Mouse (Mus musculus) liver, embryonic 14.5 days (tissue): ENCODE data around the gene Dpm1. TPM values are rescaled to one million over a fixed set of nuclear protein-coding genes. Genes with fewer than 3 reads are reported as not detected.
A peak's percentile ranks its signal among the peaks of the same experiment; 100 is the strongest.

ENCODE experiments used
- ATAC-seq: fragments of 200-750 bp; cut with Nextera tagmentation; 2 replicates; pipeline ENCODE4 v1.8.0; 2017; ENCODE audit warnings: moderate number of reproducible peaks, mild to moderate bottlenecking, moderate library complexity; ENCODE audit not compliant: insufficient read depth
- DNase-seq, 3 experiments: peaks; one replicate each; pipeline ENCODE4 v3.0.0-alpha.2; 2012 to 2013; ENCODE audit warnings: low read depth in 3 of 3, low spot score in 3 of 3
- H3K27ac ChIP-seq: fragments of 300-500 bp; sonication (generic); 2 replicates; pipeline ENCODE4 v1.5.1; 2014; ENCODE audit warnings: moderate library complexity, mild to moderate bottlenecking, control low read depth, inconsistent platforms
- H3K27me3 ChIP-seq: fragments of 300-500 bp; sonication (generic); 2 replicates; pipeline ENCODE4 v1.6.1; 2014; ENCODE audit warnings: mild to moderate bottlenecking, low read length, moderate library complexity; ENCODE audit not compliant: control insufficient read depth, insufficient read depth
- H3K36me3 ChIP-seq: fragments of 300-500 bp; sonication (generic); replicated peaks from 2 replicates; pipeline ENCODE4 v1.6.1; 2014; ENCODE audit warnings: low read depth; ENCODE audit not compliant: control insufficient read depth, insufficient read depth
- H3K4me1 ChIP-seq, 2 experiments: fragments of 200-500 bp in 1 of 2; fragments of 300-500 bp in 1 of 2; sonication (generic) in 1 of 2; replicated peaks; 2 replicates each; pipeline ENCODE4 v1.6.1; 2012 to 2014; ENCODE audit warnings: antibody characterized with exemption in 1 of 2, inconsistent platforms in 1 of 2, low read length in 1 of 2; ENCODE audit not compliant: control insufficient read depth in 2 of 2, insufficient read depth in 2 of 2
- H3K4me2 ChIP-seq: fragments of 300-500 bp; sonication (generic); 2 replicates; pipeline ENCODE4 v1.6.1; 2014; ENCODE audit warnings: low read depth, mild to moderate bottlenecking, control low read depth, moderate library complexity
- H3K4me3 ChIP-seq, 2 experiments: fragments of 200-500 bp in 1 of 2; fragments of 300-500 bp in 1 of 2; sonication (generic) in 1 of 2; 2 replicates each; pipeline ENCODE4 v1.5.1; 2012 to 2014; ENCODE audit warnings: low read depth in 2 of 2, low read length in 2 of 2, mild to moderate bottlenecking in 2 of 2, control low read depth in 1 of 2, inconsistent platforms in 1 of 2, moderate library complexity in 1 of 2; ENCODE audit not compliant: insufficient read depth in 1 of 2
- H3K9ac ChIP-seq: fragments of 300-500 bp; sonication (generic); replicated peaks from 2 replicates; pipeline ENCODE4 v1.6.1; 2014; ENCODE audit warnings: mild to moderate bottlenecking, control low read depth, moderate library complexity
- H3K9me3 ChIP-seq: fragments of 300-500 bp; sonication (generic); 2 replicates; pipeline ENCODE4 v1.6.1; 2016; ENCODE audit warnings: low read length, mixed read lengths; ENCODE audit not compliant: control insufficient read depth
- CTCF ChIP-seq: IDR thresholded peaks from 2 replicates; pipeline ENCODE4 v1.5.1; 2016; ENCODE audit warnings: antibody characterized with exemption, low read depth, control low read depth
- EP300 ChIP-seq: IDR thresholded peaks from 2 replicates; pipeline ENCODE4 v1.6.1; 2016; ENCODE audit warnings: antibody characterized with exemption, low read depth
- WGBS: fragments of 180-500 bp; shearing (Covaris S2); extraction: QIAGEN DNeasy Blood & Tissue Kit; methylation state at CpG from one replicate; pipeline ENCODE4 v1.1.7; 2014; ENCODE audit not compliant: insufficient replicate concordance; 5-methylcytosine and 5-hydroxymethylcytosine counted together
- polyA plus RNA-seq, 2 experiments: library from polyadenylated mRNA; depleted of rRNA in 1 of 2; stranded (reverse) in 1 of 2; unstranded in 1 of 2; fragments of >200 nt; fragmentation: Nextera tagmentation in 1 of 2; extraction: Ambion mirVana in 1 of 2; gene quantifications; 2 replicates each; pipeline versions ENCODE4 v1.2.1 to v1.2.3; 2012 to 2014

Dpm1 gene
- polyA plus RNA-seq, 2 experiments: 4.2 to 77.8 TPM

DNA sequence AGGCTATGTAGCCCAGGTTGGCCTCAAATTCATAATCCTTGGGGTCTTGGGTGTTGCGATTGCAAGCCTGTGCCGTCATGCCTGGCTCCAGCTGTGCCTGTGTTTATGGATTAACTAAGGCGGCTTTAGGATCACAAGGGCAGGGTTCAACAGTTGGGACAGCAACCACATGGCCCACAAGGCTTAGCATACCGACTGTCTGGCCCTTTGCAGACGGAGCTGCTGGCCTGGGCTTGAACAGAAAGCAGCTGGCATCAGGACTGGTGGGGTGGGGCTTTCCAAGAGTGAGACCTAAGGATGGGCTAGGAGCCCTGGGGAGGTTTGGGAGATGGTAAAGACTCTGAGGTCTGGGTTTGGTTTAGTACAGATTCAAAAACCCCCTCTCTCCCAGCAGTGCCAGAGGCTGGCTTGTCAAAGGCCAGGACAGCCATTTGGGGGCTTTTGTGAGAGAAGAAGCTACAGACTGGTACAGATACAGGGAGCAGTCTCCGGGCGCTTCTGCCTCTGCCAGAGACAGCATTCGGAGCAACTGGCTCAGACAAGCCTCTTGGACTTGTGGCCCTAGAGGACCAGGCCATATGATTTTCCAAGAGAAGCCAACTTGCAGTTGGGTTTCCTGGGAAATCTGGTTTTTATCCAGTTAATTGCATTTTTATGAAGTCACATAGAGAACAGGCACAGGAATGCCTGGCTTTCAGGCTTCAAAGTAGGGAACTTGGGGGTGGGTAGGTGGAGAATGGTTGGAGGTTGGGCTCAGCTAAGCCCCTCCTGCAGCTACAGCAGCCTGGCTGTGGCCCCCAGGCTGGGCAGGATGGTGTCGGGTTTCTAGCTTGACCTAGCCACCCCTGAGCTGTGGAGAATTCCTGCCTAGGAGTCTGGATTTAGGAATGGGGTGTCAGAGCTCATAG lies 61.2 kb downstream of the Dpm1 start:
- no peaks in the 10 kb centered on the region for H3K36me3 ChIP-seq
- peak overlapping the region; percentile 77 for H3K4me2 ChIP-seq
- DNase-seq: no peak
- TF ChIP-seq CTCF: no peak
- TF ChIP-seq EP300: no peak
- no peaks in the 10 kb centered on the region for H3K27me3 ChIP-seq
- H3K4me1 ChIP-seq: peaks cover 25 to 30% of the 10 kb centered on the region in 2 experiments
- H3K4me3 ChIP-seq: peak overlapping the region in 1 of 2 experiments; percentile 42; a peak in 2 of 4 replicates
- peak overlapping the region; percentile 77 for H3K27ac ChIP-seq
- no peaks in the 10 kb centered on the region for H3K9me3 ChIP-seq
- peak overlapping the region; percentile 57 for H3K9ac ChIP-seq
- no peak for ATAC-seq
- 71% methylated on average over 9 of the region's 9 CpGs for WGBS

DNA sequence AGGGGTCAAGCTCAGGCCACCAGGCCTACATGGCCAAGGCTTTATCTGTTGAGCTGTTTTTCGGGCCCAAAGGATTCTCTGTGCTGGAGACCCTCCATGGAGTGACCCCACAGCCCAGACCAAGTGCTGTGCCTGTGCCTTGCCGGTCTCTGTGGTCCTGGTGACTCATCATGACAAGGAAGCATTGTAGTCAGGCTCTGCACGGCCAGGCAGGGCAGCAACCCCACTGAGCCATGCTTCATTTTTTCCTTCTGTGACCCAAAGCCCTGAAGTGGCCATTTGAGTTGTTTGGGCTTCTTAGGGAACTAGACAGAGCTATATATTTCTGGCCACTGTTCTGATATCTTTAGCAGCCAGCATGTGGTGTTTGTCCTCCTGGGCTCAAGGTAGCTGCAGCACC lies 62.6 kb downstream of the Dpm1 start:
- no peak overlapping the region for H3K4me2 ChIP-seq
- DNase-seq: no peak
- 62% methylated on average over 3 of the region's 3 CpGs for WGBS
- H3K9ac ChIP-seq: no peak overlapping the region
- no peak for ATAC-seq
- TF ChIP-seq CTCF: no peak
- no peak for TF ChIP-seq EP300
- H3K4me1 ChIP-seq: peaks cover 25 to 30% of the 10 kb centered on the region in 2 experiments
- no peaks in the 10 kb centered on the region for H3K27me3 ChIP-seq
- no peaks in the 10 kb centered on the region for H3K36me3 ChIP-seq
- H3K4me3 ChIP-seq: no peak overlapping the region
- H3K27ac ChIP-seq: no peak overlapping the region
- H3K9me3 ChIP-seq: no peaks in the 10 kb centered on the region

DNA sequence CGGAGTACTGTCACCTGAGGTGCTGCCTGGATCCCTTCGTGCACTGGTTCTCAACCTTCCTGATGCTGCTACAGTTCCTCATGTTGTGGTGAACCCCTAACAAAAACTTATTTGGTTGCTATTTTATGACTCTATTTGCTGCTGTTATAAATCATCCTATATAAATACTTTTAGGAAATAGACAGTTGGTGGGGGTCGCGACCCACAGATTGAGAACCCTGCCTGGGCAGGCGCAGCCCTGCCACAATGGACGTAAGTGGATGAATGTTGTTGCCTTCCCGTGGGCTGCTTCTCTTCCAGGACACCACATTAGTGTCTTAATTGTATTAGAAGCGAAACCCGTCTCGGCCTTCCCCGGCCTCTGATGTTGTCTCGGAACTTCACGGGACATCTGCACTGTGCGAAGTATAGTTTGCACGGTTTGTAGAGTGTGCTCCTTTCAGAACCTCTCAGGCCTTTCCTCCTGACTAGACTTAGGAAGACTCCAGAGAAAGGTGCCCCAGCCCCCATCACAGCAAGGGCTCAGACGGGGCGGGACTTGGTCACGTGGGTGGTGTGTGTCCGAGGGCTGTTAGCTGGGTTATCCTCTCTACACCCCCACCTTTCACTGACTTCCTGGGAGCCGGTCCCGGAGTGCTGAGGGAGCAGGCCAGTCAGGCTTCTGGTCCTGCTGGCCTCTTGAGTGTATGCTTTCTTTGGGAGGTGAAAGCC lies 63.5 kb downstream of the Dpm1 start:
- 67% methylated on average over 21 of the region's 21 CpGs for WGBS
- H3K4me3 ChIP-seq: no peak overlapping the region
- H3K36me3 ChIP-seq: no peaks in the 10 kb centered on the region
- no peak for DNase-seq
- H3K9ac ChIP-seq: no peak overlapping the region
- no peak overlapping the region for H3K4me2 ChIP-seq
- no peak overlapping the region for H3K27ac ChIP-seq
- H3K27me3 ChIP-seq: peaks cover 3% of the 10 kb centered on the region; the same call in 1 of the 2 replicates
- no peak for TF ChIP-seq CTCF
- TF ChIP-seq EP300: no peak
- ATAC-seq: no peak
- peaks cover 26 to 33% of the 10 kb centered on the region in 2 experiments for H3K4me1 ChIP-seq
- no peaks in the 10 kb centered on the region for H3K9me3 ChIP-seq

DNA sequence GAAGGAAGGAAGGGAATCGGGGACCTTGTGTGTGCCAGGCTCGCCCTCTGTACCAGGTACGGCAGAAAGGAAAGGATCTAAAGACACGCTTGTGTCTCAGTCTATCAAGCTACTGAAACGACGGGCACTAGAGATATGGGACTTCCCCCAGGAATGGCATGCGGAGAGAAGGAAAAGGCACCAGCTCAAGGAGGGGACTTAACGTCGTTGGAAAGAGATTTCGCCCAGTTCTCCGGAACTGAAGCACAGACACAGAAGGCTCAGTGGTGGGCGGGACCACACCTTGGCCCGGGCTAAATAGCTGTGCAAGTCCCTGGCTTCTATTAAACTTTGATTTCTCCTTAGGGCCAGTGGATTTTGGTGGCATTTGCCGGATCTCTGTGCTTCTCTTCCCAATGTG lies 68.4 kb downstream of the Dpm1 start:
- H3K36me3 ChIP-seq: no peaks in the 10 kb centered on the region
- no peaks in the 10 kb centered on the region for H3K9me3 ChIP-seq
- H3K4me1 ChIP-seq: peaks cover 6 to 17% of the 10 kb centered on the region in 2 experiments; a peak in 3 of 4 replicates
- H3K9ac ChIP-seq: peak overlapping the region; percentile 21; the same call in 1 of the 2 replicates
- H3K4me3 ChIP-seq: peak overlapping the region; percentile 15 to 46; a peak in 3 of 4 replicates
- no peak for ATAC-seq
- H3K27me3 ChIP-seq: peaks cover 36% of the 10 kb centered on the region
- no peak for TF ChIP-seq EP300
- no peak for TF ChIP-seq CTCF
- 6% methylated on average over 14 of the region's 14 CpGs for WGBS
- H3K27ac ChIP-seq: no peak overlapping the region
- DNase-seq: no peak
- H3K4me2 ChIP-seq: peak overlapping the region; percentile 59

DNA sequence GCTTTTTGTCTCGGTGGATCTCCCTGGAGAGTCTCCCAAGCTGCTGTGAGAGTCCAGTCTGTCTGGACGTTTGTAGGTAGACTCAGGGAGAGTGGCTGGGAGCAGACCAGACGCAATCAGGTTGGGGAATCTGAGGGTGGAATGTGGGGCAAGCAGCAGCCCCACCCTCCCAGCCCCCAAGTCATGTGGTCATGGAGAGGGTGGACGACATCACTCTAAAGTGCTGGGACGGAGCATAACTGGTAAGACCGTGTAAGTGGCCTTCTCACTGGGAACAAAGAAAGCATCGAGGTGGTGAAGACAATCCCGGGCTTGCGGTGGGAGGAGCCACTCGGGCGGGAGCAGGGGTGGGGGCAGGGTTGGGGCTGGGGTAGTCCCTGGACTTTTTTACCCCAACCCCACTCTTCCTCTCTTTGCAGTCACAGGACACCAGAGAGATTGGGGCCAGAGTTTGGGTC lies 68.8 kb downstream of the Dpm1 start:
- peaks cover 6 to 17% of the 10 kb centered on the region in 2 experiments; a peak in 3 of 4 replicates for H3K4me1 ChIP-seq
- ATAC-seq: no peak
- peaks cover 36% of the 10 kb centered on the region for H3K27me3 ChIP-seq

More for the DNA sequence above, 68.8 kb downstream of the Dpm1 start:
- no peaks in the 10 kb centered on the region for H3K36me3 ChIP-seq
- TF ChIP-seq CTCF (no peak), EP300 (no peak)
- peak overlapping the region; percentile 15 to 46; a peak in 3 of 4 replicates for H3K4me3 ChIP-seq
- peak overlapping the region; percentile 59 for H3K4me2 ChIP-seq
- peak overlapping the region; percentile 21; the same call in 1 of the 2 replicates for H3K9ac ChIP-seq
- no peak for DNase-seq
- WGBS: 6% methylated on average over 11 of the region's 11 CpGs
- H3K27ac ChIP-seq: no peak overlapping the region
- no peaks in the 10 kb centered on the region for H3K9me3 ChIP-seq
